Mouse (Mus musculus) frontal cortex, postnatal 14 days (tissue): ENCODE measurements around the gene AL732309.1.

Source experiments
- DNase-seq, 2 experiments: peaks; one replicate each; pipeline ENCODE4 v3.0.0; 2022; ENCODE audit warnings: low spot score in 2 of 2

The AL732309.1 gene

GRCm38 (mm10) chr2:25246183-25247072 lies at the start of gene AL732309.1:
Gene AL732309.1, minus strand, starts transcription at chr2:25246863.
- no peak for DNase-seq

GRCm38 (mm10) chr2:25293706-25294105 lies 47.0 kb upstream of the AL732309.1 start:
- DNase-seq, result no peak

GRCm38 (mm10) chr2:25292856-25293255 lies 46.2 kb upstream of the AL732309.1 start:
- DNase-seq, result peak in 1 of 2 experiments; percentile 63

- no peak for DNase-seq
Observed at GRCm38 (mm10) chr2:25292054-25292544, 45.4 kb upstream of the AL732309.1 start.

- no peak for DNase-seq
Observed at GRCm38 (mm10) chr2:25291184-25292053, 44.8 kb upstream of the AL732309.1 start.

- peak in 1 of 2 experiments; percentile 41 for DNase-seq
Observed at GRCm38 (mm10) chr2:25290816-25291130, 44.1 kb upstream of the AL732309.1 start.

GRCm38 (mm10) chr2:25290101-25290815 lies 43.6 kb upstream of the AL732309.1 start:
- peak in 1 of 2 experiments; percentile 60 for DNase-seq

GRCm38 (mm10) chr2:25289651-25290050 lies 43.0 kb upstream of the AL732309.1 start, which contains the start of gene Lrrc26:
Gene Lrrc26, plus strand, starts transcription at chr2:25289915.
- no peak for DNase-seq

- no peak for DNase-seq
Observed at GRCm38 (mm10) chr2:25288734-25289345, 42.2 kb upstream of the AL732309.1 start.

GRCm38 (mm10) chr2:25287927-25288649 lies 41.4 kb upstream of the AL732309.1 start, which contains the start of gene Tmem210:
Gene Tmem210, plus strand, starts transcription at chr2:25288145.
- peak in 1 of 2 experiments; percentile 27 for DNase-seq

- no peak for DNase-seq
Observed at GRCm38 (mm10) chr2:25286837-25287636, 40.4 kb upstream of the AL732309.1 start.

GRCm38 (mm10) chr2:25286314-25286713 lies 39.7 kb upstream of the AL732309.1 start:
- DNase-seq, result no peak

- DNase-seq, result no peak
Observed at GRCm38 (mm10) chr2:25285551-25285950, 38.9 kb upstream of the AL732309.1 start.

- DNase-seq, result peak in 1 of 2 experiments; percentile 70
Observed at GRCm38 (mm10) chr2:25278928-25279882, 32.5 kb upstream of the AL732309.1 start.

GRCm38 (mm10) chr2:25273010-25273409 lies 26.3 kb upstream of the AL732309.1 start:
- DNase-seq, result no peak

GRCm38 (mm10) chr2:25272515-25272914 lies 25.9 kb upstream of the AL732309.1 start:
- DNase-seq, result no peak

GRCm38 (mm10) chr2:25271827-25272511 lies 25.3 kb upstream of the AL732309.1 start, which contains the start of the genes Ssna1 and Anapc2:
Gene Ssna1, minus strand, starts transcription at chr2:25272438.
Gene Anapc2, plus strand, starts transcription at chr2:25272478.
- peak; percentile 94 to 98 for DNase-seq
